Mouse (Mus musculus): ENCODE data around the gene Zfp692. TPM values are rescaled to one million over a fixed set of nuclear protein-coding genes. Genes with fewer than 3 reads are reported as not detected.
"Not testable (repeated sequence)": the region's sequence is repeated elsewhere in the genome, so short reads cannot be mapped to it uniquely, and the experiment has no call there.

Zfp692 gene
- polyA plus RNA-seq, 1 experiment from 2014 or later = 32.5 TPM

- WGBS = 90% methylated on average over 4 of the region's 4 CpGs
- Histone ChIP-seq H3K4me3 (no peak overlapping the region), H3K36me3 (replicated peaks) (peaks cover 29% of the 10 kb centered on the region), H3K9me3 (no peaks in the 10 kb centered on the region), H3K27me3 (replicated peaks) (no peaks in the 10 kb centered on the region), H3K9ac (no peak overlapping the region), H3K27ac (no peak overlapping the region), H3K4me2 (no peak overlapping the region), H3K4me1 (no peaks in the 10 kb centered on the region)
- ATAC-seq (replicated peaks) = no peak
These were observed 39.9 kb downstream of the Zfp692 start for GRCm38 (mm10) chr11:58346745-58347144.

DNA sequence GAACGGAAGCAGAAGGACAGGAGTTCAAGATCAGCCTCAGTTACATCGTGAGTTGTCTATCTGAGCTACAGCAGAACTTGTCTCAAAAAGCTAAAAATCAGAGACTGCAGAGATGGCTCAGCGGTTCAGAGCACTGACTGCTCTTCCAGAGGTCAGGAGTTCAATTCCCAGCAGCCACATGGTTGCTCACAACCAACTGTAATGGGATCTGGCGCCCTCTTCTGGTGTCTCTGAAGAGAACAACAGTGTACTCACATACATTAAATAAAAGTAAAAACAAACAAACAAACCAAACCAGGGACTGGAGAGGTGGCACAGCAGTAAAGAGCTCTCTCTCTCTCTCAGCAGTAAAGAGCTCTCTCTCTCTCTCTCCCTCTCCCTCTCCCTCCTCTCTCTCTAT is 43.8 kb downstream of the Zfp692 start:
- ATAC-seq (replicated peaks) = no peak
- Histone ChIP-seq H3K27ac (no peak overlapping the region), H3K36me3 (replicated peaks) (peaks cover 18% of the 10 kb centered on the region), H3K9ac (no peak overlapping the region), H3K9me3 (no peaks in the 10 kb centered on the region), H3K4me3 (no peak overlapping the region), H3K4me1 (no peaks in the 10 kb centered on the region), H3K27me3 (replicated peaks) (no peaks in the 10 kb centered on the region), H3K4me2 (no peak overlapping the region)
- WGBS = 68% methylated on average over 4 of the region's 4 CpGs

DNA sequence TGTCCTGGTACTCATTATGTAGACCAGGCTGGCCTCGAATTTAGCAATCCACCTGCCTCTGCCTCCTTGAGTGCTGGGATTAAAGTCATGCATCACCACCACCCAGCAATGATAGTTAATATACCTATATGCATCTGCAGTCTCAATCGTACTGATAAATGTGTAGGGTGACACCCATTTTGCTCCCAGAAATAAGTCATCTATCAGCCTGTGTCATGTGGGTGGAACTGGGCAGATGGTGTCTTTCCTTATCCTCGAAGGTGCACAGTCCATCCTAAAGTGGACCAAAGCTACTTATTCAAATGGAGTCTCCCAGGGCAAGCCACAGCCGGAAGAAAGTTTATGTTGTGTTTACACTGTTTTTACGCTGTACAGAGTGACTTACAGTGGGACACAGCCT is 44.3 kb downstream of the Zfp692 start:
- no peaks in the 10 kb centered on the region for H3K9me3 ChIP-seq
- WGBS = 89% methylated on average over 5 of the region's 5 CpGs
- no peak for ATAC-seq (replicated peaks)
- peaks cover 13% of the 10 kb centered on the region; the same call in 1 of the 2 replicates for H3K36me3 ChIP-seq (replicated peaks)
- no peak overlapping the region for H3K4me2 ChIP-seq
- no peak overlapping the region for H3K4me3 ChIP-seq
- H3K27ac ChIP-seq = no peak overlapping the region
- H3K9ac ChIP-seq = no peak overlapping the region
- no peaks in the 10 kb centered on the region for H3K4me1 ChIP-seq
- H3K27me3 ChIP-seq (replicated peaks) = no peaks in the 10 kb centered on the region

GRCm38 (mm10) chr11:58352681-58353548 is 46.0 kb downstream of the Zfp692 start:
- H3K36me3 ChIP-seq (replicated peaks) = 0 out of 2 replicates have a peak, but pooled peaks cover 3% of the 10 kb centered on the region
- no peaks in the 10 kb centered on the region for H3K4me1 ChIP-seq
- H3K27me3 ChIP-seq (replicated peaks) = no peaks in the 10 kb centered on the region
- H3K4me2 ChIP-seq = no peak overlapping the region
- WGBS = 68% methylated on average over 7 of the region's 7 CpGs
- ATAC-seq (replicated peaks) = no peak
- H3K4me3 ChIP-seq = no peak overlapping the region
- H3K9ac ChIP-seq = no peak overlapping the region
- H3K9me3 ChIP-seq = no peaks in the 10 kb centered on the region
- no peak overlapping the region for H3K27ac ChIP-seq

DNA sequence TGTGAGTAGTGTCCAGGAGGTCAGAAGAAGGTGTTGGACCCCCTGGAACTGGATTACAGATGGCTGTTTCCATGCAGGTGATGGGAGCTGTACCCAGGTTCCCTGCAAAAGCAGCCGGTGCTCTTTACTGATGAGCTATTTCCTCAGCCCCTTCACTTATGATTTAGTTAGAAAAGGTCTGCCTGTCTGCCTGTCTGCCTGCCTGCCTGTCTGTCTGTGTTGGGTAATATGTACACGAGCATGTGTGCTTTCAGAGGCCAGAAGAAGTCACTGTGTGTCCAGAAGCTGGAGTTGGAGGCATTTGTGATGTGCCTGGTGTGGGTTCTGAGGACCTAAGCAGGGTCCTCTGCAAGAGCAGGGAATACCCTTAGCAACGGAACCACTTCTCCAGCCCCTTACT is 46.8 kb downstream of the Zfp692 start:
- no peaks in the 10 kb centered on the region for H3K9me3 ChIP-seq
- ATAC-seq (replicated peaks) = no peak
- H3K4me3 ChIP-seq = no peak overlapping the region
- no peaks in the 10 kb centered on the region for H3K27me3 ChIP-seq (replicated peaks)
- H3K4me1 ChIP-seq = no peaks in the 10 kb centered on the region
- no peak overlapping the region for H3K4me2 ChIP-seq
- no peaks in the 10 kb centered on the region for H3K36me3 ChIP-seq (replicated peaks)
- no peak overlapping the region for H3K27ac ChIP-seq
- no peak overlapping the region for H3K9ac ChIP-seq
- 73% methylated on average over 3 of the region's 3 CpGs for WGBS

GRCm38 (mm10) chr11:58354476-58354875 is 47.6 kb downstream of the Zfp692 start:
- WGBS = 78% methylated on average over 10 of the region's 10 CpGs
- Histone ChIP-seq H3K9ac (no peak overlapping the region), H3K4me1 (no peaks in the 10 kb centered on the region), H3K36me3 (replicated peaks) (no peaks in the 10 kb centered on the region), H3K4me2 (no peak overlapping the region), H3K27ac (no peak overlapping the region), H3K27me3 (replicated peaks) (no peaks in the 10 kb centered on the region), H3K9me3 (no peaks in the 10 kb centered on the region), H3K4me3 (no peak overlapping the region)
- no peak for ATAC-seq (replicated peaks)

DNA sequence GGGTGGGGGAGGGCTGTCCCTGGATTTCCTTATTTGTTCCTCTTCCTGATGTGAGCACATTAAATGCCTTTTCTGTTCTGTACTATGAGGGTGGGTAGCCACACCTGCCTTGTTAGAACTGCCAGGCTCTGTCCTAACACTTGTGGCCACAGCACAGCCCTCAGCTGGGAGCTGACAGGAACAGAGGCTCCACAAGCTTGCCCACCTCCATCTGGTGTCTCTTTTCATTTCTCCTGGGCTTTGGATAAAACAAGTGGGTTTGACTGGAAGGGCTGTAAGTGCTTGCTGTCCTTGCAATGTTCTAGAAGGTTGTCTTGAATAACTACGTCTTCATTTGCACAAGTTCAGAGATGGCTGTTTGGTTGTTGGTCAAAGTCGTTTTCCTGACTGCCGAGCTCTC is 48.1 kb downstream of the Zfp692 start:
- no peak for ATAC-seq (replicated peaks)
- Histone ChIP-seq H3K4me2 (no peak overlapping the region), H3K4me3 (no peak overlapping the region), H3K36me3 (replicated peaks) (no peaks in the 10 kb centered on the region), H3K9me3 (no peaks in the 10 kb centered on the region), H3K27me3 (replicated peaks) (no peaks in the 10 kb centered on the region), H3K27ac (no peak overlapping the region), H3K4me1 (no peaks in the 10 kb centered on the region), H3K9ac (no peak overlapping the region)
- 80% methylated on average over 3 of the region's 3 CpGs for WGBS

DNA sequence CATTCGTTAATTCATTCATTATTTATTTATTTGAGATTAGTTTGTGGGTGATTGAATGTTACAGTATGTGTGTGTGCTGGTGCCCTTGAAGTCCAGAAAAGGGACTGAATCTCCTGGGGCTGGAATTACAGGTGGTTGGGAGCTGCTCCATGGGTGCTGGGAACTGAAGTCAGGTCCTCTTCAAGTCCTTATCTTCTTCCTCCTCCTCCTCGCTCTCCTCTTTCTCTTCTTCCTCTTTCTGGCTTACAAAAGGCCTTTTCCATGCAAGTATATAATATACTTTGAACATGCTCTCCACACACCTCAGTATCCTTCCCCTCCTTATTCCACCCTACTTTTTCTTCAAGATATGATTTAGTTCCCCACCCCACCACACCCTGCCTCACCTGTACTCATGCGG is 50.2 kb downstream of the Zfp692 start:
- Histone ChIP-seq H3K36me3 (replicated peaks) (no peaks in the 10 kb centered on the region), H3K27me3 (replicated peaks) (no peaks in the 10 kb centered on the region), H3K9ac (no peak overlapping the region), H3K27ac (no peak overlapping the region), H3K4me2 (no peak overlapping the region), H3K4me1 (no peaks in the 10 kb centered on the region), H3K9me3 (no peaks in the 10 kb centered on the region), H3K4me3 (no peak overlapping the region)
- ATAC-seq (replicated peaks) = no peak
- 93% methylated on average over 3 of the region's 3 CpGs for WGBS

DNA sequence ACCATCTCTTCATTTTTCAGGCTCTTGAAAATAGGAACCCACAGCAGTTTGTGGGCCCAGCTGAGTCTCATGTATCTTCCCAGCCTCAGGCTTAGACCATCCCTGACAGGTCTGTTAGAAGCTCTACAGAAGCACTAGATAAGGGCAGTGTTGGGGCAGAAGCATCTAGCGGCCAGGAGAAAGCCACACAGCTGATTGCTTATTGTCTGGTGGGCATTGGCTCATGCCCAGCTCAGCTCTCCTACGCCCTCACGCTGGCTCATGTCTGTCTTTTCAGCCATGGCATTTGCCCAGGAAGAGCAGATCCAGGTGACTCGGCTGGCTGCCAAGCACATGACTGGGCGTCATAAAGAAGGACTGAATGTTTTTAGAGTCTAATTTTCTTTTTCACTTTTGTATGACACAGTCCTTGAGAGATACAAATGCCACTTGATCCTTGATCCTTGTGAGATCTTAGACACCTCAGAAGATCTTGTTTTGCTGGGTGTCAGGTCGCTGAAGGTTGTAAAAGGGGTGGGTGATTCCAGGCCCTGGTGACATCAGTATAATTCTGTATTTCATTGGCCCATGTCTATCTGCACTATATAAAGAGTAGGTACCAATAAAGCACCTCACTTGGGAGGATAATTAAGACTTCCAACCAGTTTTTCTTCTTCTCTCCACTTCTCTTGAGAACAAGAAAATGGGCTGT is 51.1 kb downstream of the Zfp692 start:
- Histone ChIP-seq H3K4me2 (no peak overlapping the region), H3K36me3 (replicated peaks) (no peaks in the 10 kb centered on the region)
- 84% methylated on average over 6 of the region's 6 CpGs for WGBS

GRCm38 (mm10) chr11:58362562-58362961 is 55.7 kb downstream of the Zfp692 start:
- H3K27me3 ChIP-seq (replicated peaks); H3K27ac ChIP-seq; H3K9me3 ChIP-seq; H3K4me1 ChIP-seq; H3K4me2 ChIP-seq; ATAC-seq (replicated peaks); H3K36me3 ChIP-seq (replicated peaks); H3K4me3 ChIP-seq; H3K9ac ChIP-seq: not testable (repeated sequence)
- no CpG with 5 or more reads among the region's 6 CpGs for WGBS

More for the DNA sequence above, 51.1 kb downstream of the Zfp692 start:
- H3K4me3 ChIP-seq = no peak overlapping the region
- no peak for ATAC-seq (replicated peaks)
- no peaks in the 10 kb centered on the region for H3K4me1 ChIP-seq
- H3K27me3 ChIP-seq (replicated peaks) = no peaks in the 10 kb centered on the region
- H3K9me3 ChIP-seq = no peaks in the 10 kb centered on the region
- H3K27ac ChIP-seq = no peak overlapping the region
- no peak overlapping the region for H3K9ac ChIP-seq

Measured in midbrain, embryonic 15.5 days (tissue).